Mouse (Mus musculus): Measurements from ENCODE around the gene Olfr283. TPM values are rescaled to one million over a fixed set of nuclear protein-coding genes. Genes with fewer than 3 reads are reported as not detected.

Gene Olfr283
- polyA plus RNA-seq (2015; fragmentation: Nextera tagmentation; extraction: Ambion mirVana): not detected in 2 replicates

GRCm38 (mm10) chr15:98380846-98381245 is at the start of gene Olfr283:
Gene Olfr283, minus strand, starts transcription at chr15:98380946.

GRCm38 (mm10) chr15:98340887-98341286 is 39.9 kb downstream of the Olfr283 start, which contains the start of gene Olfr284:
Gene Olfr284, minus strand, starts transcription at chr15:98340987.

Other genes starting within 250 kb of the Olfr283 start
- gene Asb8, start 215.3 kb downstream of the Olfr283 start, polyA plus RNA-seq (2015; fragmentation: Nextera tagmentation; extraction: Ambion mirVana): 55.6 and 56.9 TPM in 2 replicates
- 0.98 and 1.1 TPM in 2 replicates for gene Ccdc184, start 213.8 kb downstream of the Olfr283 start, polyA plus RNA-seq (2015; fragmentation: Nextera tagmentation; extraction: Ambion mirVana)
- gene Olfr288, start 185.4 kb downstream of the Olfr283 start, polyA plus RNA-seq (2015; fragmentation: Nextera tagmentation; extraction: Ambion mirVana): not detected in 2 replicates
- gene Gm44579, start 160.0 kb downstream of the Olfr283 start, polyA plus RNA-seq (2015; fragmentation: Nextera tagmentation; extraction: Ambion mirVana): not detected in 2 replicates
- gene Olfr287, start 159.9 kb downstream of the Olfr283 start, polyA plus RNA-seq (2015; fragmentation: Nextera tagmentation; extraction: Ambion mirVana): not detected in 2 replicates
- not detected in 2 replicates for gene Olfr286, start 146.5 kb downstream of the Olfr283 start, polyA plus RNA-seq (2015; fragmentation: Nextera tagmentation; extraction: Ambion mirVana)
- not detected in 2 replicates for gene H1fnt, start 123.7 kb downstream of the Olfr283 start, polyA plus RNA-seq (2015; fragmentation: Nextera tagmentation; extraction: Ambion mirVana)
- 1.3 and 1.5 TPM in 2 replicates for gene Zfp641, start 84.8 kb downstream of the Olfr283 start, polyA plus RNA-seq (2015; fragmentation: Nextera tagmentation; extraction: Ambion mirVana)
- gene Olfr285, start 63.6 kb downstream of the Olfr283 start, polyA plus RNA-seq (2015; fragmentation: Nextera tagmentation; extraction: Ambion mirVana): not detected in 2 replicates
- gene Olfr284, start 40.0 kb downstream of the Olfr283 start, polyA plus RNA-seq (2015; fragmentation: Nextera tagmentation; extraction: Ambion mirVana): not detected in 2 replicates
- not detected in 2 replicates for gene Olfr282, start 50.3 kb upstream of the Olfr283 start, polyA plus RNA-seq (2015; fragmentation: Nextera tagmentation; extraction: Ambion mirVana)
- gene Olfr281, start 71.6 kb upstream of the Olfr283 start, polyA plus RNA-seq (2015; fragmentation: Nextera tagmentation; extraction: Ambion mirVana): not detected in 2 replicates
- gene OR5BS1P, start 89.0 kb upstream of the Olfr283 start, polyA plus RNA-seq (2015; fragmentation: Nextera tagmentation; extraction: Ambion mirVana): not detected in 2 replicates
- gene Lalba, start 101.8 kb upstream of the Olfr283 start, polyA plus RNA-seq (2015; fragmentation: Nextera tagmentation; extraction: Ambion mirVana): not detected in 2 replicates
- not detected in 2 replicates for gene Olfr279, start 111.5 kb upstream of the Olfr283 start, polyA plus RNA-seq (2015; fragmentation: Nextera tagmentation; extraction: Ambion mirVana)
- gene Kansl2, start 153.3 kb upstream of the Olfr283 start, polyA plus RNA-seq (2015; fragmentation: Nextera tagmentation; extraction: Ambion mirVana): 47.3 and 47.6 TPM in 2 replicates
- 26.1 and 27.2 TPM in 2 replicates for gene Ccnt1, start 190.0 kb upstream of the Olfr283 start, polyA plus RNA-seq (2015; fragmentation: Nextera tagmentation; extraction: Ambion mirVana)
- not detected in 2 replicates for gene 4930415O20Rik, start 190.1 kb upstream of the Olfr283 start, polyA plus RNA-seq (2015; fragmentation: Nextera tagmentation; extraction: Ambion mirVana)
- gene Adcy6, start 229.1 kb upstream of the Olfr283 start, polyA plus RNA-seq (2015; fragmentation: Nextera tagmentation; extraction: Ambion mirVana): 5.0 and 5.8 TPM in 2 replicates
- gene Cacnb3, start 249.9 kb upstream of the Olfr283 start, polyA plus RNA-seq (2015; fragmentation: Nextera tagmentation; extraction: Ambion mirVana): 17.3 and 20.5 TPM in 2 replicates